Mouse (Mus musculus): ENCODE measurements around the gene Sbf1. TPM values are rescaled to one million over a fixed set of nuclear protein-coding genes. Genes with fewer than 3 reads are reported as not detected.

The Sbf1 gene
- polyA plus RNA-seq, 1 experiment from 2014 or later: 95.5 TPM

GRCm38 (mm10) chr15:89314107-89314506 lies 1.0 kb downstream of the Sbf1 start:
- H3K36me3 ChIP-seq: no peaks in the 10 kb centered on the region
- peak overlapping the region; percentile 96 for H3K9ac ChIP-seq
- no peaks in the 10 kb centered on the region for H3K27me3 ChIP-seq
- 0 out of 2 replicates have a peak, but pooled peaks have one; percentile 1 for ATAC-seq (ENCODE audit: low FRiP score)
- WGBS: 35% methylated on average over 3 of the region's 3 CpGs
- H3K9me3 ChIP-seq (replicated peaks): no peaks in the 10 kb centered on the region
- H3K4me2 ChIP-seq (replicated peaks): peak overlapping the region; percentile 95
- H3K4me3 ChIP-seq: peak overlapping the region; percentile 98
- H3K4me1 ChIP-seq: peaks cover 36% of the 10 kb centered on the region
- no peak overlapping the region for H3K27ac ChIP-seq

- ATAC-seq (ENCODE audit: low FRiP score): no peak
- Histone ChIP-seq H3K9me3 (replicated peaks) (no peaks in the 10 kb centered on the region), H3K4me2 (replicated peaks) (peak overlapping the region; percentile 95), H3K9ac (0 out of 2 replicates have a peak overlapping the region, but pooled peaks have one; percentile 96), H3K4me1 (peaks cover 39% of the 10 kb centered on the region), H3K36me3 (no peaks in the 10 kb centered on the region), H3K4me3 (peak overlapping the region; percentile 98; the same call in 1 of the 2 replicates), H3K27ac (no peak overlapping the region), H3K27me3 (no peaks in the 10 kb centered on the region)
- 78% methylated on average over 4 of the region's 4 CpGs for WGBS
Observed at GRCm38 (mm10) chr15:89313359-89313758, 1.8 kb downstream of the Sbf1 start.

GRCm38 (mm10) chr15:89309962-89310498 lies 5.1 kb downstream of the Sbf1 start:
- Histone ChIP-seq H3K4me2 (replicated peaks) (no peak overlapping the region), H3K4me3 (no peak overlapping the region), H3K27me3 (no peaks in the 10 kb centered on the region), H3K27ac (no peak overlapping the region), H3K9me3 (replicated peaks) (no peaks in the 10 kb centered on the region), H3K9ac (no peak overlapping the region), H3K36me3 (peaks cover 26% of the 10 kb centered on the region), H3K4me1 (peaks cover 36% of the 10 kb centered on the region)
- ATAC-seq (ENCODE audit: low FRiP score): no peak
- 79% methylated on average over 6 of the region's 6 CpGs for whole genome bisulfite sequencing

DNA sequence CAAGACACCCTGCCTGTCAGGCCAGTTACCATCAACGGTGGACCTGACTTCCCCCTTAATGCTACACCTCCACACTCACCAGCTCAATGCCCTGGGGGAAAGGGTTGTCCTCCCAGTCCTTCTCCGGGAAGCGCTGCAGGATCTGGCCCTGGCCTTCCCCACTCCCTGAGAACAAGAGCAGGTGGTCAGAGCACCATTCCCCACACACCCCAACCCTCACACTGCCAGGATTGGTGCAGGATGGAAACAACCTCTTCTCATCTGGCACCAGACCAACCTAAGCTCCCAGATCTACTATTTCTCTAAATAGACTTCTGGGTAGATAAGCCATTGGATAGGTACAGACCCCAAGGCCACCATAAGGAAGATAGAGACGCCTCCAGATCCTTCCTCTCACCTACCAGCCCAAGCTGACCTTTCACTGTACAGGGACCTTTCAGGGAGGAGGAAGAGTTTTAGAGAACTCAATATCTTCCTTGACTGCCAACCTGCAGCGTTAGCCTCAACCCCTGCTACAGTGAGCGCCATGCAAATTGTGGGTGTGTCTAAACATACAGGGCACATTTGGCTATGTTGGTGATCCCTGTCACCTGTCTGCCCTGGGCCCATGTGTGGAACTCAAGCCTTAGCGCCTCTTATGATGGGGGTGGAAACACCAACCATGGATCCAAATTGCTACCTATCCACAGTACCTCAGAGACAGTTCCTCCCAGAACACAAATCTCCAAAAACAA lies 6.5 kb downstream of the Sbf1 start:
- no peak overlapping the region for H3K4me2 ChIP-seq (replicated peaks)
- ATAC-seq (ENCODE audit: low FRiP score): no peak
- no peak overlapping the region for H3K9ac ChIP-seq
- no peak overlapping the region for H3K4me3 ChIP-seq
- H3K27ac ChIP-seq: no peak overlapping the region
- 90% methylated on average over 7 of the region's 7 CpGs for WGBS
- no peaks in the 10 kb centered on the region for H3K9me3 ChIP-seq (replicated peaks)
- peaks cover 26% of the 10 kb centered on the region for H3K4me1 ChIP-seq
- peaks cover 41% of the 10 kb centered on the region for H3K36me3 ChIP-seq
- H3K27me3 ChIP-seq: no peaks in the 10 kb centered on the region

- 94% methylated on average over 13 of the region's 13 CpGs for WGBS
- H3K9me3 ChIP-seq (replicated peaks): no peaks in the 10 kb centered on the region
Observed at GRCm38 (mm10) chr15:89307461-89307860, 7.7 kb downstream of the Sbf1 start.

DNA sequence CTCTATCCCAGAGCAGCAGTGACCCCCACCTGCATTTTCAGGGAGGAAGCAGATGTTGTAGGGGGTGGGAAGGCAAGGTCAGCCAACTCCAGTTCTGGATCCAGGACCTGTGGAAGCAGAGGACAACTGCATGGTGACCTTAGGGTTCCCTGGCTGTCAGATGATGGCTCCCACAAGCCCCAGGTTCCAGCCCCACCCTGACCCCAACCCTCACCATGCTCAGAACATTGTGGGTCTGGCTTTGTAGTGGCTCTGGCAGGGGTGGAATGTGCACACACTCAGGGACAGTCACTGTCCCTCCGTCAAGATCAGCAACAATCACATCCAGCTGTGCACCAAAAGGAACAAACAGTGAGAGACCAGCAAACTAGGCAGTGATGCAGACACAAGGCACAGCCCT lies 9.1 kb downstream of the Sbf1 start:
- Histone ChIP-seq H3K27me3 (no peaks in the 10 kb centered on the region), H3K4me2 (replicated peaks) (no peak overlapping the region), H3K27ac (no peak overlapping the region), H3K9me3 (replicated peaks) (no peaks in the 10 kb centered on the region), H3K4me3 (no peak overlapping the region), H3K36me3 (peaks cover 67% of the 10 kb centered on the region), H3K9ac (no peak overlapping the region), H3K4me1 (peaks cover 13% of the 10 kb centered on the region; the same call in 1 of the 2 replicates)
- ATAC-seq (ENCODE audit: low FRiP score): no peak
- 64% methylated on average over 1 of the region's 1 CpGs for WGBS

More at GRCm38 (mm10) chr15:89307461-89307860, 7.7 kb downstream of the Sbf1 start:
- Histone ChIP-seq H3K27ac (no peak overlapping the region), H3K27me3 (no peaks in the 10 kb centered on the region), H3K9ac (no peak overlapping the region), H3K4me1 (peaks cover 17% of the 10 kb centered on the region; the same call in 1 of the 2 replicates), H3K36me3 (peaks cover 52% of the 10 kb centered on the region), H3K4me3 (no peak overlapping the region), H3K4me2 (replicated peaks) (no peak overlapping the region)
- ATAC-seq (ENCODE audit: low FRiP score): no peak

- Histone ChIP-seq H3K4me3 (no peak overlapping the region), H3K36me3 (peaks cover 95% of the 10 kb centered on the region), H3K4me1 (no peaks in the 10 kb centered on the region), H3K4me2 (replicated peaks) (no peak overlapping the region), H3K27me3 (no peaks in the 10 kb centered on the region), H3K9me3 (replicated peaks) (no peaks in the 10 kb centered on the region), H3K27ac (no peak overlapping the region), H3K9ac (no peak overlapping the region)
- 97% methylated on average over 8 of the region's 8 CpGs for WGBS
- no peak for ATAC-seq (ENCODE audit: low FRiP score)
Observed at GRCm38 (mm10) chr15:89300600-89300999, 14.5 kb downstream of the Sbf1 start.

DNA sequence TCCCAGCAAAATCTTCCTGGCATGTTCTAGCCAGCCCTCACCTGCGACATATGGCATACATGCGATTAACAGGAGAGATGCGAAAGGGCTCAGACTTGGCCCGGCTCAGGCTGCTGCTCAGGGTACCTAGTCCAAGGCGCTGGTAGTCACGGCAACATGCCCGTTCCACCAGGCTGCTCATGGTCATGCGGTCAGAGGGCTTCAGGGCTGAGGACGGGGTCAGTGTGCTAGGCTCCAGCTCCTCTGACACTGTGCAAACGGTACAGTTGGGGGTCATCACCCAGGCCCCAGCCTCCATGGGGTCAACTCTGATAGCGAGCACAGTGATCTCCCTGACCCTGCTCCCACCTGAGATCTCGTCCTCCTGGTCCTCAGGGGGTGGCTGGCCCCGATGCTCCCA lies 14.9 kb downstream of the Sbf1 start:
- 92% methylated on average over 13 of the region's 13 CpGs for WGBS
- Histone ChIP-seq H3K27ac (no peak overlapping the region), H3K36me3 (peaks cover 95% of the 10 kb centered on the region), H3K9me3 (replicated peaks) (no peaks in the 10 kb centered on the region), H3K27me3 (no peaks in the 10 kb centered on the region), H3K4me2 (replicated peaks) (no peak overlapping the region), H3K9ac (no peak overlapping the region), H3K4me1 (no peaks in the 10 kb centered on the region), H3K4me3 (no peak overlapping the region)
- no peak; the same call in 1 of the 2 replicates for ATAC-seq (ENCODE audit: low FRiP score)

DNA sequence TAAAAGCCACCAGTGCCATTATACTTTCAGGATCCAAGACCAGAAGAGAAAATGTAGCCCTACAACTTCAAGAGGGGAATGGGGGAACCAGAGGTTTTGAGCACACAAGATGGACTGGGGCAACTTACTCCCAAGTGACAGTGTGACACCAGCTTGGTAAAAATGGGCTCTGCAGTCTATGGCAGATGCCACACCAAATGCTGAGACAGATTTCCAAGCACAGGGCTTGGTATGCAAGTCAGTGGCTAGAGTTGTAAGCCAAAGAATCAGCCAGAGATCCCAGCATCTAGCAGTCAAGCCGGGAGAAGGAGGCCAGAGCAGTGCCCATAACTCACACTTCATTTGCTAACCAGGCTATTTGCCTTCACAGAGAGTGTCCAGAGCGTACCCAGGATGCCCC lies 17.4 kb downstream of the Sbf1 start:
- WGBS: 88% methylated on average over 2 of the region's 2 CpGs
- Histone ChIP-seq H3K36me3 (peaks cover 95% of the 10 kb centered on the region), H3K27me3 (no peaks in the 10 kb centered on the region), H3K4me1 (no peaks in the 10 kb centered on the region), H3K27ac (no peak overlapping the region), H3K9me3 (replicated peaks) (no peaks in the 10 kb centered on the region), H3K9ac (no peak overlapping the region), H3K4me3 (no peak overlapping the region), H3K4me2 (replicated peaks) (no peak overlapping the region)
- ATAC-seq (ENCODE audit: low FRiP score): no peak

- no peak overlapping the region for H3K4me2 ChIP-seq (replicated peaks)
- H3K27me3 ChIP-seq: no peaks in the 10 kb centered on the region
- H3K9me3 ChIP-seq (replicated peaks): no peaks in the 10 kb centered on the region
- WGBS: 96% methylated on average over 1 of the region's 1 CpGs
- H3K4me3 ChIP-seq: no peak overlapping the region
- H3K36me3 ChIP-seq: peaks cover 95% of the 10 kb centered on the region
- H3K4me1 ChIP-seq: no peaks in the 10 kb centered on the region
- no peak overlapping the region for H3K9ac ChIP-seq
- H3K27ac ChIP-seq: no peak overlapping the region
- ATAC-seq (ENCODE audit: low FRiP score): no peak
Observed at GRCm38 (mm10) chr15:89296465-89296864, 18.6 kb downstream of the Sbf1 start.

- Histone ChIP-seq H3K9ac (no peak overlapping the region), H3K9me3 (replicated peaks) (no peaks in the 10 kb centered on the region), H3K27me3 (no peaks in the 10 kb centered on the region), H3K4me1 (no peaks in the 10 kb centered on the region), H3K36me3 (peaks cover 94% of the 10 kb centered on the region), H3K27ac (no peak overlapping the region), H3K4me3 (no peak overlapping the region), H3K4me2 (replicated peaks) (no peak overlapping the region)
- ATAC-seq (ENCODE audit: low FRiP score): no peak
- 93% methylated on average over 8 of the region's 8 CpGs for WGBS
Observed at GRCm38 (mm10) chr15:89295580-89296165, 19.4 kb downstream of the Sbf1 start.

DNA sequence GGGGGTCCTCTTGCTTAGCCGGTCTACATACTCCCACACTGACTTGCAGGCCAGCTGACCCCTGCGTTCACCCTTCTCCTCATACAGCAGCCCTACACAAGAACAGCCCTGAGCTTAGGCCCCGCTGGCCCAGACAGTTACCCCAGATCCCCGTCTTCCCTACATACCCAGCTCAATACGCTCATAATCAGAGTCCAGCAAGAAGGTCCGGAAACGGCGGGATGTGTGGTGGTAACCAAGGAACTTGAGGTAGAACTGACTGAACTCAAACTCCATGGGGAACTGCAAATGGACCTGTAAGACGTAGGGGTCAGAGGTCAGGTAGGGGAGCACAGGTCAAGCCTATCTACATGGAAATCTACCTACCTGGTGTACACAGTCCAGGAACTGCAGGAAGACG lies 21.3 kb downstream of the Sbf1 start:
- 93% methylated on average over 10 of the region's 10 CpGs for WGBS
- Histone ChIP-seq H3K4me3 (no peak overlapping the region), H3K36me3 (peaks cover 90% of the 10 kb centered on the region), H3K9me3 (replicated peaks) (no peaks in the 10 kb centered on the region), H3K9ac (no peak overlapping the region), H3K27ac (no peak overlapping the region), H3K4me2 (replicated peaks) (no peak overlapping the region), H3K4me1 (no peaks in the 10 kb centered on the region), H3K27me3 (no peaks in the 10 kb centered on the region)
- no peak for ATAC-seq (ENCODE audit: low FRiP score)

Measured in hindbrain, embryonic 12.5 days (tissue).